Comparison of ENCODE assay signal across 8 mouse cellular contexts in genomic region chr7:129591371-129592131, GRCm38 (mm10). TPM values are rescaled to one million over a fixed set of nuclear protein-coding genes. Genes with fewer than 3 reads are reported as not detected.
A peak's percentile ranks its signal among the peaks of the same experiment; 100 is the strongest.
DNase-seq lines count a peak whose midpoint lies in the region; ATAC-seq and TF ChIP-seq lines count a peak whose summit lies in the region.

Gene Wdr11, plus strand, starts transcription at chr7:129591863.

- H3K4me2 ChIP-seq in CH12.LX (ENCODE audit: insufficient read depth, low read depth, poor library complexity, severe bottlenecking) = peak within 1 kb of the TSS; percentile 99
- peak within 1 kb of the TSS; percentile 60 for H3K4me2 ChIP-seq in forebrain, embryonic 11.5 days (ENCODE audit: low read depth, low read length, severe bottlenecking)
- peak within 1 kb of the TSS; percentile 84 for H3K4me2 ChIP-seq in heart, embryonic 16.5 days (ENCODE audit: low read depth, low read length)
- peak within 1 kb of the TSS; percentile 71 for H3K4me2 ChIP-seq in liver, embryonic 15.5 days
- peak within 1 kb of the TSS; percentile 62 for H3K4me2 ChIP-seq in neural tube, embryonic 12.5 days (replicated peaks)

- H3K9me3 ChIP-seq in CH12.LX (replicated peaks; ENCODE audit: low read length) = no peaks in the 10 kb centered on the region
- H3K9me3 ChIP-seq in forebrain, embryonic 11.5 days (ENCODE audit: control insufficient read depth, low read length) = no peaks in the 10 kb centered on the region
- H3K9me3 ChIP-seq in heart, embryonic 16.5 days (replicated peaks; ENCODE audit: control insufficient read depth, low read length) = no peaks in the 10 kb centered on the region
- H3K9me3 ChIP-seq in liver, embryonic 15.5 days (replicated peaks) = no peaks in the 10 kb centered on the region
- no peaks in the 10 kb centered on the region for H3K9me3 ChIP-seq in neural tube, embryonic 12.5 days

- no peak for TF ChIP-seq CTCF in CH12.LX (conservative IDR thresholded peaks at IDR 0.05 in 1 of 2, IDR thresholded peaks at IDR 0.05 in 1 of 2; ENCODE audit: low read depth in 2 of 2, low read length in 2 of 2)

- WGBS in forebrain, embryonic 11.5 days = 3% methylated on average over 37 of the region's 37 CpGs
- 3% methylated on average over 37 of the region's 37 CpGs for WGBS in heart, embryonic 16.5 days
- 2% methylated on average over 37 of the region's 37 CpGs for WGBS in liver, embryonic 15.5 days (ENCODE audit: insufficient replicate concordance)
- WGBS in neural tube, embryonic 12.5 days = 3% methylated on average over 37 of the region's 37 CpGs

- ATAC-seq in forebrain, embryonic 11.5 days (replicated peaks; ENCODE audit: low FRiP score) = peak; percentile 90
- ATAC-seq in heart, embryonic 16.5 days (replicated peaks; ENCODE audit: extremely low read depth, insufficient read depth, low FRiP score) = peak; percentile 90
- peak; percentile 81 for ATAC-seq in liver, embryonic 15.5 days (ENCODE audit: insufficient read depth)
- peak; percentile 88 for ATAC-seq in neural tube, embryonic 12.5 days (ENCODE audit: low FRiP score, low read depth)

- peak within 1 kb of the TSS; percentile 61 for H3K9ac ChIP-seq in CH12.LX (ENCODE audit: insufficient read depth, low read depth)
- peak within 1 kb of the TSS; percentile 93 for H3K9ac ChIP-seq in forebrain, embryonic 11.5 days (ENCODE audit: low read length)
- H3K9ac ChIP-seq in heart, embryonic 16.5 days (ENCODE audit: low read length) = peak within 1 kb of the TSS; percentile 98
- H3K9ac ChIP-seq in liver, embryonic 15.5 days = peak within 1 kb of the TSS; percentile 66
- peak within 1 kb of the TSS; percentile 75 for H3K9ac ChIP-seq in neural tube, embryonic 12.5 days

- in situ Hi-C loops in CH12.LX (cut with MboI; ENCODE audit: low pct_ligation_motif_present, low pct_unique_long_range_greater_than_20kb, low sequenced_read_pairs) = no loop called here

- H3K27ac ChIP-seq in CH12.LX (ENCODE audit: insufficient read depth, low read depth) = peak within 1 kb of the TSS; percentile 77
- peak within 1 kb of the TSS; percentile 82 for H3K27ac ChIP-seq in forebrain, embryonic 11.5 days (ENCODE audit: low read depth, low read length)
- H3K27ac ChIP-seq in heart, embryonic 16.5 days (ENCODE audit: low read length) = peak within 1 kb of the TSS; percentile 98
- peak within 1 kb of the TSS; percentile 87 for H3K27ac ChIP-seq in liver, embryonic 15.5 days (replicated peaks)
- peak within 1 kb of the TSS; percentile 72 for H3K27ac ChIP-seq in neural tube, embryonic 12.5 days

- no peak for TF ChIP-seq EP300 in CH12.LX (IDR thresholded peaks at IDR 0.05; ENCODE audit: low read length)

- peak; percentile 76 for DNase-seq in CH12.LX (ENCODE audit: extremely low read depth)
- DNase-seq in c-Kit-positive CD71-positive TER-119-negative erythroid progenitor cells, embryonic 14.5 days (ENCODE audit: low read depth) = peak; percentile 65
- DNase-seq in forebrain, embryonic 11.5 days (ENCODE audit: low spot score) = peak; percentile 81
- DNase-seq in kidney, postnatal 36 days = peak; percentile 87 to 88
- DNase-seq in telencephalon, adult 2 months (ENCODE audit: low read depth, low spot score) = peak; percentile 80

- dilution Hi-C loops in CH12.LX (cut with MboI; ENCODE audit: extremely low pct_ligation_motif_present, extremely low pct_unique_long_range_greater_than_20kb, low sequenced_read_pairs) = no loop called here

- peak; percentile 82 for TF ChIP-seq POLR2A in CH12.LX (IDR thresholded peaks at IDR 0.05; ENCODE audit: low read depth, low read length)

- H3K79me2 ChIP-seq in CH12.LX (replicated peaks; ENCODE audit: control insufficient read depth, extremely low read depth, insufficient read depth, poor library complexity, severe bottlenecking) = 0 out of 2 replicates have a peak, but pooled peaks cover 2% of the 10 kb centered on the region

- peak within 1 kb of the TSS; percentile 84 to 89 (median 86) for H3K4me3 ChIP-seq in CH12.LX (replicated peaks in 1 of 3; ENCODE audit: low read depth in 2 of 3, low read length in 2 of 3, poor library complexity in 1 of 3)
- H3K4me3 ChIP-seq in forebrain, embryonic 11.5 days (ENCODE audit: low read depth, low read length) = peak within 1 kb of the TSS; percentile 79
- peak within 1 kb of the TSS; percentile 92 for H3K4me3 ChIP-seq in heart, embryonic 16.5 days (ENCODE audit: low read length)
- peak within 1 kb of the TSS; percentile 68 for H3K4me3 ChIP-seq in liver, embryonic 15.5 days (replicated peaks)
- H3K4me3 ChIP-seq in neural tube, embryonic 12.5 days = peak within 1 kb of the TSS; percentile 61

- H3K36me3 ChIP-seq in CH12.LX (replicated peaks in 1 of 2; ENCODE audit: control insufficient read depth in 1 of 2, insufficient read depth in 1 of 2, low read length in 1 of 2) = peaks cover 2 to 10% of the 10 kb centered on the region in 2 experiments
- H3K36me3 ChIP-seq in forebrain, embryonic 11.5 days (ENCODE audit: control insufficient read depth, insufficient read depth, low read length) = no peaks in the 10 kb centered on the region
- peaks cover 4% of the 10 kb centered on the region; the same call in 1 of the 2 replicates for H3K36me3 ChIP-seq in heart, embryonic 16.5 days (ENCODE audit: control insufficient read depth, insufficient read depth)
- no peaks in the 10 kb centered on the region for H3K36me3 ChIP-seq in liver, embryonic 15.5 days (replicated peaks)
- H3K36me3 ChIP-seq in neural tube, embryonic 12.5 days = no peaks in the 10 kb centered on the region

- H3K27me3 ChIP-seq in CH12.LX (replicated peaks) = peaks cover 27% of the 10 kb centered on the region
- no peaks in the 10 kb centered on the region for H3K27me3 ChIP-seq in forebrain, embryonic 11.5 days (ENCODE audit: control insufficient read depth, insufficient read depth, low read length)
- H3K27me3 ChIP-seq in heart, embryonic 16.5 days (ENCODE audit: control insufficient read depth, insufficient read depth, low read length) = no peaks in the 10 kb centered on the region
- H3K27me3 ChIP-seq in liver, embryonic 15.5 days = no peaks in the 10 kb centered on the region
- no peaks in the 10 kb centered on the region for H3K27me3 ChIP-seq in neural tube, embryonic 12.5 days (replicated peaks)

- peaks cover 0 to 8% of the 10 kb centered on the region in 2 experiments; a peak in 2 of 4 replicates for H3K4me1 ChIP-seq in CH12.LX (ENCODE audit: control insufficient read depth in 1 of 2, insufficient read depth in 2 of 2)
- peaks cover 3% of the 10 kb centered on the region; the same call in 1 of the 2 replicates for H3K4me1 ChIP-seq in forebrain, embryonic 11.5 days (replicated peaks; ENCODE audit: control insufficient read depth, insufficient read depth, low read length)
- H3K4me1 ChIP-seq in heart, embryonic 16.5 days (ENCODE audit: control insufficient read depth, insufficient read depth, low read length) = 0 out of 2 replicates have a peak, but pooled peaks cover 3% of the 10 kb centered on the region
- H3K4me1 ChIP-seq in liver, embryonic 15.5 days (replicated peaks) = peaks cover 14% of the 10 kb centered on the region
- peaks cover 4% of the 10 kb centered on the region; the same call in 1 of the 2 replicates for H3K4me1 ChIP-seq in neural tube, embryonic 12.5 days

- TF ChIP-seq RAD21 in CH12.LX (IDR thresholded peaks at IDR 0.05; ENCODE audit: low read depth, low read length) = no peak

TF ChIP-seq in CH12.LX, 34 proteins besides CTCF, POLR2A, EP300 and RAD21 (continues in another document):
- TF ChIP-seq TCF12 (IDR thresholded peaks at IDR 0.05; ENCODE audit: low read depth, low read length) (peak; percentile 88), UBTF (IDR thresholded peaks at IDR 0.05; ENCODE audit: low read depth, low read length) (no peak), USF2 (conservative IDR thresholded peaks at IDR 0.05; ENCODE audit: low read depth, low read length) (no peak), MEF2A (IDR thresholded peaks at IDR 0.05; ENCODE audit: borderline replicate concordance, low read depth, low read length) (peak; percentile 61; the same call in 1 of the 2 replicates), GABPA (IDR thresholded peaks at IDR 0.05; ENCODE audit: insufficient replicate concordance, low read depth, low read length) (peak; percentile 6; the same call in 1 of the 2 replicates), ELF1 (IDR thresholded peaks at IDR 0.05; ENCODE audit: low read depth, low read length) (peak; percentile 86), MYC (IDR thresholded peaks at IDR 0.05; ENCODE audit: low read depth, low read length) (peak; percentile 45; the same call in 1 of the 2 replicates), SMC3 (IDR thresholded peaks at IDR 0.05; ENCODE audit: low read depth, low read length) (no peak), ZC3H11A (IDR thresholded peaks at IDR 0.05; ENCODE audit: low read depth, low read length) (no peak), TBP (conservative IDR thresholded peaks at IDR 0.05; ENCODE audit: low read depth, low read length) (peak; percentile 83), RCOR1 (conservative IDR thresholded peaks at IDR 0.05; ENCODE audit: low read depth, low read length) (no peak), MAFK (IDR thresholded peaks at IDR 0.05; ENCODE audit: insufficient replicate concordance, low read length) (no peak), ETS1 (conservative IDR thresholded peaks at IDR 0.05; ENCODE audit: low read depth, low read length) (no peak; the same call in 1 of the 2 replicates), MAX (IDR thresholded peaks at IDR 0.05; ENCODE audit: low read length) (no peak), HCFC1 (IDR thresholded peaks at IDR 0.05; ENCODE audit: low read depth, low read length) (peak; percentile 89), ZKSCAN1 (IDR thresholded peaks at IDR 0.05; ENCODE audit: borderline replicate concordance, low read depth, low read length) (no peak), POLR2AphosphoS2 (IDR thresholded peaks at IDR 0.05; ENCODE audit: low read depth, low read length) (no peak; the same call in 1 of the 2 replicates), BHLHE40 (IDR thresholded peaks at IDR 0.05; ENCODE audit: low read depth, low read length) (peak; percentile 73), NELFE (IDR thresholded peaks at IDR 0.05; ENCODE audit: low read depth, low read length) (peak; percentile 75), SIN3A (IDR thresholded peaks at IDR 0.05; ENCODE audit: low read length) (peak; percentile 71; the same call in 1 of the 2 replicates), ZNF384 (IDR thresholded peaks at IDR 0.05; ENCODE audit: low read depth, low read length) (no peak), JUN (IDR thresholded peaks at IDR 0.05; ENCODE audit: insufficient read depth, low read depth, low read length) (no peak)

RNA-seq across cellular contexts. Expression of gene Wdr11, which starts in this region (rescaled TPM):
- total RNA-seq in CH12.LX (2012; rRNA removed) = 23.3 and 26.1 TPM in 2 replicates
- 24.8 and 28.1 TPM in 2 replicates for total RNA-seq in CH12.LX (2014; rRNA removed)
- polyA plus RNA-seq in CH12.LX (2012; ENCODE audit: insufficient read length, low read depth) = 32.6 and 37.6 TPM in 2 replicates
- polyA plus RNA-seq in forebrain, embryonic 11.5 days (2014; fragmentation: Nextera tagmentation; extraction: Ambion mirVana) = 37.0 and 39.0 TPM in 2 replicates
- 25.2 and 30.3 TPM in 2 replicates for polyA plus RNA-seq in heart, embryonic 16.5 days (2015; fragmentation: Nextera tagmentation; extraction: Ambion mirVana)
- polyA plus RNA-seq in liver, embryonic 15.5 days (2015; fragmentation: Nextera tagmentation; extraction: Ambion mirVana) = 11.2 and 11.6 TPM in 2 replicates
- polyA plus RNA-seq in neural tube, embryonic 12.5 days (2016; fragmentation: Nextera tagmentation; extraction: Ambion mirVana) = 41.3 and 43.7 TPM in 2 replicates

Comparison
In these comparisons a context has a peak if more than half of its experiments do, and no peak if none do; other contexts are left out.
1. Peak in every context shown above with its lines: DNase-seq, ATAC-seq, H3K4me3 ChIP-seq and H3K27ac ChIP-seq.